Mouse (Mus musculus): ENCODE data around the gene Tmem210. TPM values are rescaled to one million over a fixed set of nuclear protein-coding genes. Genes with fewer than 3 reads are reported as not detected.

Tmem210 gene
- total and polyA plus RNA-seq, 3 experiments: not detected

GRCm38 (mm10) chr2:25243342-25243741, 44.6 kb upstream of the Tmem210 start:
- Histone ChIP-seq H3K79me2 (ENCODE audit: control insufficient read depth, insufficient read depth, low read length, poor library complexity) (no peaks in the 10 kb centered on the region; the same call in 1 of the 2 replicates), H3K36me3 (ENCODE audit: control insufficient read depth in 1 of 2, insufficient read depth in 2 of 2, low read length in 2 of 2) (no peaks in the 10 kb centered on the region), H3K4me1 (ENCODE audit: control insufficient read depth in 1 of 2, insufficient read depth in 2 of 2, low read length in 2 of 2) (peaks cover 0 to 12% of the 10 kb centered on the region in 2 experiments; a peak in 3 of 4 replicates)

GRCm38 (mm10) chr2:25244144-25244543, 43.8 kb upstream of the Tmem210 start:
- no peak overlapping the region for H3K9ac ChIP-seq (ENCODE audit: control insufficient read depth, low read depth, low read length, poor library complexity, severe bottlenecking)
- H3K9me3 ChIP-seq (replicated peaks; ENCODE audit: insufficient read depth, low read length): no peaks in the 10 kb centered on the region
- H3K27ac ChIP-seq (ENCODE audit: control insufficient read depth, low read depth, low read length): no peak overlapping the region
- no peaks in the 10 kb centered on the region for H3K36me3 ChIP-seq (ENCODE audit: control insufficient read depth in 1 of 2, insufficient read depth in 2 of 2, low read length in 2 of 2)
- no peak for TF ChIP-seq EP300 (IDR thresholded peaks at IDR 0.05; ENCODE audit: low read depth in 1 of 2, low read length in 2 of 2)
- no peak for TF ChIP-seq NELFE (IDR thresholded peaks at IDR 0.05; ENCODE audit: low read depth, low read length)
- TF ChIP-seq TCF12 (IDR thresholded peaks at IDR 0.05; ENCODE audit: low read depth, low read length): no peak
- no peak for TF ChIP-seq MEF2A (IDR thresholded peaks at IDR 0.05; ENCODE audit: extremely low read depth, insufficient replicate concordance, low read depth, low read length, poor library complexity, severe bottlenecking)
- no peak for TF ChIP-seq ZC3H11A (IDR thresholded peaks at IDR 0.05; ENCODE audit: low read depth, low read length)
- TF ChIP-seq E2F4 (IDR thresholded peaks at IDR 0.05; ENCODE audit: borderline replicate concordance, low read depth, low read length): no peak
- no peak for TF ChIP-seq NRF1 (IDR thresholded peaks at IDR 0.05; ENCODE audit: insufficient read depth, low read depth, low read length, poor library complexity, severe bottlenecking)
- no peak for TF ChIP-seq SMC3 (IDR thresholded peaks at IDR 0.05; ENCODE audit: low read depth, low read length)
- TF ChIP-seq MYB (IDR thresholded peaks at IDR 0.05; ENCODE audit: low read depth, low read length): no peak
- no peak for TF ChIP-seq UBTF (IDR thresholded peaks at IDR 0.05; ENCODE audit: borderline replicate concordance, insufficient read depth, low read depth, low read length)
- no peak for TF ChIP-seq CHD2 (IDR thresholded peaks at IDR 0.05; ENCODE audit: low read length)
- no peaks in the 10 kb centered on the region; the same call in 1 of the 2 replicates for H3K79me2 ChIP-seq (ENCODE audit: control insufficient read depth, insufficient read depth, low read length, poor library complexity)
- no peaks in the 10 kb centered on the region for H3K27me3 ChIP-seq (ENCODE audit: control insufficient read depth in 1 of 2, insufficient read depth in 2 of 2, low read length in 2 of 2)
- no peak overlapping the region for H3K4me3 ChIP-seq (ENCODE audit: control insufficient read depth in 1 of 2, insufficient read depth in 1 of 2, low read depth in 2 of 2, low read length in 2 of 2)
- peaks cover 0 to 12% of the 10 kb centered on the region in 2 experiments; a peak in 3 of 4 replicates for H3K4me1 ChIP-seq (ENCODE audit: control insufficient read depth in 1 of 2, insufficient read depth in 2 of 2, low read length in 2 of 2)
- DNase-seq (ENCODE audit: low read depth, low spot score): no peak

More at GRCm38 (mm10) chr2:25243342-25243741, 44.6 kb upstream of the Tmem210 start:
- Histone ChIP-seq H3K9ac (ENCODE audit: control insufficient read depth, low read depth, low read length, poor library complexity, severe bottlenecking) (no peak overlapping the region), H3K9me3 (replicated peaks; ENCODE audit: insufficient read depth, low read length) (no peaks in the 10 kb centered on the region), H3K27me3 (ENCODE audit: control insufficient read depth in 1 of 2, insufficient read depth in 2 of 2, low read length in 2 of 2) (no peaks in the 10 kb centered on the region), H3K27ac (ENCODE audit: control insufficient read depth, low read depth, low read length) (no peak overlapping the region), H3K4me3 (ENCODE audit: control insufficient read depth in 1 of 2, insufficient read depth in 1 of 2, low read depth in 2 of 2, low read length in 2 of 2) (no peak overlapping the region; a peak in 1 of 4 replicates)
- no peak for TF ChIP-seq MAX (IDR thresholded peaks at IDR 0.05; ENCODE audit: low read length)
- TF ChIP-seq MYC (IDR thresholded peaks at IDR 0.05; ENCODE audit: low read depth, low read length): no peak
- no peak for TF ChIP-seq CHD1 (IDR thresholded peaks at IDR 0.05; ENCODE audit: low read depth, low read length)
- no peak for TF ChIP-seq RAD21 (IDR thresholded peaks at IDR 0.05; ENCODE audit: low read depth, low read length)
- no peak for TF ChIP-seq JUND (IDR thresholded peaks at IDR 0.05; ENCODE audit: low read depth, low read length)
- no peak for TF ChIP-seq TCF12 (IDR thresholded peaks at IDR 0.05; ENCODE audit: low read depth, low read length)
- no peak for TF ChIP-seq ZMIZ1 (IDR thresholded peaks at IDR 0.05; ENCODE audit: low read depth, low read length)
- TF ChIP-seq UBTF (IDR thresholded peaks at IDR 0.05; ENCODE audit: borderline replicate concordance, insufficient read depth, low read depth, low read length): no peak
- no peak for TF ChIP-seq KAT2A (conservative IDR thresholded peaks at IDR 0.05; ENCODE audit: low read depth, low read length)
- TF ChIP-seq GATA1 (IDR thresholded peaks at IDR 0.05; ENCODE audit: low read depth, low read length): no peak
- no peak for TF ChIP-seq E2F4 (IDR thresholded peaks at IDR 0.05; ENCODE audit: borderline replicate concordance, low read depth, low read length)
- TF ChIP-seq ZNF384 (IDR thresholded peaks at IDR 0.05; ENCODE audit: low read depth, low read length): no peak
- no peak for TF ChIP-seq TAL1 (IDR thresholded peaks at IDR 0.05; ENCODE audit: low read length)
- no peak for TF ChIP-seq SMC3 (IDR thresholded peaks at IDR 0.05; ENCODE audit: low read depth, low read length)
- no peak for TF ChIP-seq BHLHE40 (IDR thresholded peaks at IDR 0.05; ENCODE audit: borderline replicate concordance, low read depth, low read length)
- TF ChIP-seq MAFK (IDR thresholded peaks at IDR 0.05; ENCODE audit: borderline replicate concordance, low read depth, low read length): no peak
- no peak for TF ChIP-seq USF2 (IDR thresholded peaks at IDR 0.05; ENCODE audit: borderline replicate concordance in 1 of 2, insufficient read depth in 1 of 2, low read depth in 1 of 2, low read length in 2 of 2)
- no peak for TF ChIP-seq SIN3A (IDR thresholded peaks at IDR 0.05; ENCODE audit: low read length)
- TF ChIP-seq MAZ (IDR thresholded peaks at IDR 0.05; ENCODE audit: low read depth, low read length): no peak
- DNase-seq (ENCODE audit: low read depth, low spot score): no peak

Data from MEL (cell line).